Mouse (Mus musculus) stomach, embryonic 16.5 days (tissue): ENCODE measurements around the gene Hnrnpu. TPM values are rescaled to one million over a fixed set of nuclear protein-coding genes. Genes with fewer than 3 reads are reported as not detected.

Experiments
- ATAC-seq: fragments of 200-750 bp; cut with Nextera tagmentation; 2 replicates; pipeline ENCODE4 v1.8.0; 2017; ENCODE audit warnings: moderate number of reproducible peaks, moderate TSS enrichment; ENCODE audit not compliant: insufficient read depth, low FRiP score
- H3K27ac ChIP-seq: fragments of 300-500 bp; sonication (generic); 2 replicates; pipeline ENCODE4 v1.5.1; 2014; ENCODE audit warnings: low read length
- H3K27me3 ChIP-seq: fragments of 300-500 bp; sonication (generic); 2 replicates; pipeline ENCODE4 v1.6.1; 2014; ENCODE audit warnings: low read length, control low read depth, mixed read lengths; ENCODE audit not compliant: control insufficient read depth, insufficient read depth
- H3K36me3 ChIP-seq: fragments of 300-500 bp; sonication (generic); 2 replicates; pipeline ENCODE4 v1.6.1; 2014; ENCODE audit warnings: low read length; ENCODE audit not compliant: control insufficient read depth, insufficient read depth
- H3K4me1 ChIP-seq: fragments of 300-500 bp; sonication (generic); 2 replicates; pipeline ENCODE4 v1.6.1; 2014; ENCODE audit warnings: low read length, control low read depth, mixed read lengths; ENCODE audit not compliant: control insufficient read depth, insufficient read depth
- H3K4me2 ChIP-seq: fragments of 300-500 bp; sonication (generic); 2 replicates; pipeline ENCODE4 v1.6.1; 2014; ENCODE audit warnings: low read depth, low read length, mixed read lengths
- H3K4me3 ChIP-seq: fragments of 300-500 bp; sonication (generic); replicated peaks from 2 replicates; pipeline ENCODE4 v1.5.1; 2014; ENCODE audit warnings: mild to moderate bottlenecking, low read length
- H3K9ac ChIP-seq: fragments of 300-500 bp; sonication (generic); 2 replicates; pipeline ENCODE4 v1.6.1; 2014; ENCODE audit warnings: low read length
- H3K9me3 ChIP-seq: fragments of 300-500 bp; sonication (generic); replicated peaks from 2 replicates; pipeline ENCODE4 v1.6.1; 2016; ENCODE audit warnings: low read length, control low read depth; ENCODE audit not compliant: control insufficient read depth
- WGBS: fragments of 180-500 bp; shearing (Covaris S2); extraction: QIAGEN DNeasy Blood & Tissue Kit; methylation state at CpG from one replicate; pipeline ENCODE4 v1.1.7; 2014; 5-methylcytosine and 5-hydroxymethylcytosine counted together
- polyA plus RNA-seq: library from polyadenylated mRNA; unstranded; fragments of >200 nt; fragmentation: Nextera tagmentation; extraction: Ambion mirVana; gene quantifications from 2 replicates; pipeline ENCODE4 v1.2.1, GENCODE M21; 2015

The Hnrnpu gene
- polyA plus RNA-seq, 1 experiment from 2014 or later: 162 TPM

GRCm38 (mm10) chr1:178320038-178320722 is 17.4 kb downstream of the Hnrnpu start:
- H3K4me1 ChIP-seq: peaks cover 23% of the 10 kb centered on the region
- peak overlapping the region; percentile 88 for H3K9ac ChIP-seq
- no peaks in the 10 kb centered on the region for H3K27me3 ChIP-seq
- H3K9me3 ChIP-seq: no peaks in the 10 kb centered on the region
- peak overlapping the region; percentile 73 for H3K4me2 ChIP-seq
- H3K36me3 ChIP-seq: peaks cover 3% of the 10 kb centered on the region; the same call in 1 of the 2 replicates
- ATAC-seq: no peak
- 13% methylated on average over 8 of the region's 8 CpGs for WGBS
- H3K27ac ChIP-seq: peak overlapping the region; percentile 100
- peak overlapping the region; percentile 79 for H3K4me3 ChIP-seq

GRCm38 (mm10) chr1:178319295-178320037 is 18.1 kb downstream of the Hnrnpu start:
- no peaks in the 10 kb centered on the region for H3K9me3 ChIP-seq
- peak overlapping the region; percentile 88 for H3K9ac ChIP-seq
- peak overlapping the region; percentile 79 for H3K4me3 ChIP-seq
- H3K4me2 ChIP-seq: peak overlapping the region; percentile 73
- peaks cover 3% of the 10 kb centered on the region; the same call in 1 of the 2 replicates for H3K36me3 ChIP-seq
- under 1% methylated on average over 12 of the region's 12 CpGs for WGBS
- peaks cover 23% of the 10 kb centered on the region for H3K4me1 ChIP-seq
- 0 out of 2 replicates have a peak, but pooled peaks have one; percentile 20 for ATAC-seq
- H3K27ac ChIP-seq: peak overlapping the region; percentile 100
- no peaks in the 10 kb centered on the region for H3K27me3 ChIP-seq

GRCm38 (mm10) chr1:178318389-178319184 is 19.0 kb downstream of the Hnrnpu start, which contains the start of gene Cox20:
Gene Cox20, plus strand, starts transcription at chr1:178319130.
- peaks cover 23% of the 10 kb centered on the region for H3K4me1 ChIP-seq
- no peaks in the 10 kb centered on the region for H3K27me3 ChIP-seq
- peak; percentile 96 for ATAC-seq

GRCm38 (mm10) chr1:178318002-178318388 is 19.6 kb downstream of the Hnrnpu start:
- H3K9me3 ChIP-seq: no peaks in the 10 kb centered on the region
- H3K4me2 ChIP-seq: peak overlapping the region; percentile 73
- peak overlapping the region; percentile 88 for H3K9ac ChIP-seq
- H3K36me3 ChIP-seq: 0 out of 2 replicates have a peak, but pooled peaks cover 3% of the 10 kb centered on the region
- peak; percentile 58 for ATAC-seq
- H3K4me1 ChIP-seq: peaks cover 23% of the 10 kb centered on the region
- peak overlapping the region; percentile 100 for H3K27ac ChIP-seq
- WGBS: under 1% methylated on average over 17 of the region's 17 CpGs
- H3K27me3 ChIP-seq: no peaks in the 10 kb centered on the region
- H3K4me3 ChIP-seq: peak overlapping the region; percentile 79

More at GRCm38 (mm10) chr1:178318389-178319184, 19.0 kb downstream of the Hnrnpu start, which contains the start of gene Cox20:
- under 1% methylated on average over 83 of the region's 83 CpGs for WGBS
- no peaks in the 10 kb centered on the region for H3K9me3 ChIP-seq
- H3K36me3 ChIP-seq: 0 out of 2 replicates have a peak, but pooled peaks cover 3% of the 10 kb centered on the region
- H3K9ac ChIP-seq: peak within 1 kb of the TSS; percentile 88
- peak within 1 kb of the TSS; percentile 79 for H3K4me3 ChIP-seq
- H3K4me2 ChIP-seq: peak within 1 kb of the TSS; percentile 73
- H3K27ac ChIP-seq: peak within 1 kb of the TSS; percentile 100

GRCm38 (mm10) chr1:178317275-178318001 is 20.2 kb downstream of the Hnrnpu start:
- peaks cover 19% of the 10 kb centered on the region for H3K4me1 ChIP-seq
- no peak overlapping the region for H3K9ac ChIP-seq
- 36% methylated on average over 10 of the region's 10 CpGs for WGBS
- H3K27ac ChIP-seq: peak overlapping the region; percentile 100
- H3K36me3 ChIP-seq: no peaks in the 10 kb centered on the region
- H3K27me3 ChIP-seq: no peaks in the 10 kb centered on the region
- H3K4me2 ChIP-seq: peak overlapping the region; percentile 73
- H3K4me3 ChIP-seq: peak overlapping the region; percentile 79
- ATAC-seq: no peak
- H3K9me3 ChIP-seq: no peaks in the 10 kb centered on the region

GRCm38 (mm10) chr1:178314236-178314635 is 23.4 kb downstream of the Hnrnpu start:
- Histone ChIP-seq H3K9me3 (no peaks in the 10 kb centered on the region), H3K27ac (no peak overlapping the region), H3K4me2 (no peak overlapping the region), H3K9ac (no peak overlapping the region), H3K36me3 (no peaks in the 10 kb centered on the region), H3K27me3 (no peaks in the 10 kb centered on the region), H3K4me1 (peaks cover 3% of the 10 kb centered on the region; the same call in 1 of the 2 replicates), H3K4me3 (no peak overlapping the region)
- WGBS: 85% methylated on average over 2 of the region's 2 CpGs
- no peak for ATAC-seq

- Histone ChIP-seq H3K4me2 (no peak overlapping the region), H3K9ac (no peak overlapping the region), H3K9me3 (no peaks in the 10 kb centered on the region), H3K4me1 (peaks cover 3% of the 10 kb centered on the region; the same call in 1 of the 2 replicates), H3K27me3 (no peaks in the 10 kb centered on the region), H3K36me3 (no peaks in the 10 kb centered on the region), H3K4me3 (no peak overlapping the region), H3K27ac (no peak overlapping the region)
- ATAC-seq: no peak
- WGBS: 83% methylated on average over 1 of the region's 1 CpGs
These were observed 24.5 kb downstream of the Hnrnpu start for GRCm38 (mm10) chr1:178313039-178313597.

- Histone ChIP-seq H3K27me3 (no peaks in the 10 kb centered on the region), H3K9me3 (no peaks in the 10 kb centered on the region), H3K4me3 (no peak overlapping the region), H3K9ac (no peak overlapping the region), H3K4me1 (no peaks in the 10 kb centered on the region), H3K36me3 (no peaks in the 10 kb centered on the region), H3K4me2 (no peak overlapping the region), H3K27ac (no peak overlapping the region)
- WGBS: 81% methylated on average over 1 of the region's 1 CpGs
- ATAC-seq: no peak
These were observed 27.5 kb downstream of the Hnrnpu start for GRCm38 (mm10) chr1:178310128-178310527.
